Comparison of ENCODE assay signal across 32 mouse cellular contexts in genomic region chr14:74691963-74692362, GRCm38 (mm10). TPM values are rescaled to one million over a fixed set of nuclear protein-coding genes. Genes with fewer than 3 reads are reported as not detected.
"Had no signal": no experiment of that assay in that cellular context is flagged by ENCODE, and none has a peak within 500 bp of the region (broad histone marks: within the 10 kb centered on the region; RNA-seq: fewer than 3 reads in every experiment).

No protein-coding gene starts in this region.

- H3K9me3 ChIP-seq: limb, embryonic 12.5 days; liver, embryonic 12.5 days; liver, embryonic 13.5 days; liver, embryonic 15.5 days; lung, embryonic 15.5 days; megakaryocyte, embryonic 14.5 days; midbrain, embryonic 10.5 days; midbrain, embryonic 12.5 days; midbrain, embryonic 13.5 days; midbrain, embryonic 15.5 days; neural tube, embryonic 12.5 days had no signal

- H3K9ac ChIP-seq: limb, embryonic 12.5 days; liver, embryonic 12.5 days; liver, embryonic 13.5 days; liver, embryonic 14.5 days; liver, embryonic 15.5 days; liver, postnatal 0 days; lung, embryonic 14.5 days; lung, embryonic 15.5 days; midbrain, embryonic 12.5 days; midbrain, embryonic 13.5 days; midbrain, embryonic 15.5 days; neural tube, embryonic 12.5 days had no signal

- H3K36me3 ChIP-seq: limb, embryonic 12.5 days; liver, embryonic 12.5 days; liver, embryonic 13.5 days; liver, embryonic 15.5 days; lung, embryonic 15.5 days; midbrain, embryonic 10.5 days; midbrain, embryonic 12.5 days; midbrain, embryonic 13.5 days; midbrain, embryonic 15.5 days; neural tube, embryonic 12.5 days had no signal

- H3K4me2 ChIP-seq: limb, embryonic 12.5 days; liver, embryonic 11.5 days; liver, embryonic 12.5 days; liver, embryonic 13.5 days; liver, embryonic 15.5 days; lung, embryonic 14.5 days; lung, embryonic 15.5 days; midbrain, embryonic 11.5 days; midbrain, embryonic 12.5 days; midbrain, embryonic 13.5 days; midbrain, embryonic 15.5 days; neural tube, embryonic 12.5 days had no signal

- H3K4me1 ChIP-seq: liver, embryonic 12.5 days; liver, embryonic 13.5 days; liver, embryonic 15.5 days; lung, embryonic 15.5 days; midbrain, embryonic 10.5 days; midbrain, embryonic 12.5 days; midbrain, embryonic 13.5 days; neural tube, embryonic 12.5 days had no signal

- H3K27ac ChIP-seq: left cerebral cortex, adult 2 months; limb, embryonic 12.5 days; liver, embryonic 12.5 days; liver, embryonic 13.5 days; liver, embryonic 14.5 days; liver, embryonic 15.5 days; lung, embryonic 15.5 days; macrophage; midbrain, embryonic 10.5 days; midbrain, embryonic 12.5 days; midbrain, embryonic 13.5 days; midbrain, embryonic 15.5 days; neural tube, embryonic 12.5 days had no signal

- DNase-seq: left cerebral cortex, postnatal 4 days; liver; liver, embryonic 13.5 days; liver, postnatal 0 days; lung, adult 18-20 months; lung, adult 2 months; lung, embryonic 14.5 days; lung, postnatal 10 days; lung, postnatal 14 days; lung, postnatal 36 days; lung, postnatal 4 days; midbrain, embryonic 14.5 days had no signal

- H3K4me3 ChIP-seq: left cerebral cortex, adult 2 months; limb, embryonic 12.5 days; liver, embryonic 12.5 days; liver, embryonic 13.5 days; liver, embryonic 15.5 days; lung, embryonic 15.5 days; megakaryocyte, embryonic 14.5 days; midbrain, embryonic 10.5 days; midbrain, embryonic 12.5 days; midbrain, embryonic 13.5 days; midbrain, embryonic 15.5 days; myocyte; neural tube, embryonic 12.5 days had no signal

- H3K27me3 ChIP-seq: limb, embryonic 12.5 days; liver, embryonic 12.5 days; liver, embryonic 13.5 days; liver, embryonic 15.5 days; lung, embryonic 15.5 days; megakaryocyte, embryonic 14.5 days; midbrain, embryonic 12.5 days; midbrain, embryonic 13.5 days; midbrain, embryonic 15.5 days; neural tube, embryonic 12.5 days had no signal

- ATAC-seq: liver, embryonic 12.5 days; liver, postnatal 0 days; lung, postnatal 0 days; midbrain, embryonic 13.5 days; midbrain, embryonic 15.5 days; midbrain, embryonic 16.5 days had no signal

RNA-seq across cellular contexts. Expression of gene Htr2a, which starts 51.3 kb away (rescaled TPM):
- total RNA-seq: monocyte, adult 5-6 weeks had no signal
- polyA plus RNA-seq: liver, adult 2 months; myocyte had no signal
